Mouse (Mus musculus) limb, embryonic 10.5 days (tissue): ENCODE data around the gene Padi3. TPM values are rescaled to one million over a fixed set of nuclear protein-coding genes. Genes with fewer than 3 reads are reported as not detected.

Source experiments
- DNase-seq: peaks from one replicate; pipeline ENCODE4 v3.0.0-alpha.2; 2017; ENCODE audit warnings: low spot score
- H3K27ac ChIP-seq: fragments of 300-500 bp; sonication (generic); 2 replicates; pipeline ENCODE4 v1.5.1; 2016; ENCODE audit warnings: mild to moderate bottlenecking
- H3K27me3 ChIP-seq: fragments of 300-500 bp; sonication (generic); 2 replicates; pipeline ENCODE4 v1.6.1; 2016; ENCODE audit warnings: low read depth, mild to moderate bottlenecking; ENCODE audit not compliant: poor library complexity, severe bottlenecking
- H3K36me3 ChIP-seq: fragments of 300-500 bp; sonication (generic); 2 replicates; pipeline ENCODE4 v1.6.1; 2016; ENCODE audit warnings: mild to moderate bottlenecking, moderate library complexity
- H3K4me1 ChIP-seq: fragments of 300-500 bp; sonication (generic); 2 replicates; pipeline ENCODE4 v1.6.1; 2016
- H3K4me3 ChIP-seq: fragments of 300-500 bp; sonication (generic); 2 replicates; pipeline ENCODE4 v1.5.1; 2016; ENCODE audit warnings: mild to moderate bottlenecking, moderate library complexity
- H3K9me3 ChIP-seq: fragments of 300-500 bp; sonication (generic); replicated peaks from 2 replicates; pipeline ENCODE4 v1.6.1; 2016; ENCODE audit warnings: mild to moderate bottlenecking
- WGBS: fragments of 180-500 bp; shearing (Covaris S2); methylation state at CpG from one replicate; pipeline ENCODE4 v1.1.7; 2016; 5-methylcytosine and 5-hydroxymethylcytosine counted together
- polyA plus RNA-seq: library from polyadenylated mRNA; unstranded; fragments of >200 nt; fragmentation: Nextera tagmentation; extraction: Ambion mirVana; gene quantifications from 2 replicates; pipeline ENCODE4 v1.2.1, GENCODE M21; 2016

Gene Padi3
- polyA plus RNA-seq, 1 experiment from 2014 or later: 1.5 TPM

DNA sequence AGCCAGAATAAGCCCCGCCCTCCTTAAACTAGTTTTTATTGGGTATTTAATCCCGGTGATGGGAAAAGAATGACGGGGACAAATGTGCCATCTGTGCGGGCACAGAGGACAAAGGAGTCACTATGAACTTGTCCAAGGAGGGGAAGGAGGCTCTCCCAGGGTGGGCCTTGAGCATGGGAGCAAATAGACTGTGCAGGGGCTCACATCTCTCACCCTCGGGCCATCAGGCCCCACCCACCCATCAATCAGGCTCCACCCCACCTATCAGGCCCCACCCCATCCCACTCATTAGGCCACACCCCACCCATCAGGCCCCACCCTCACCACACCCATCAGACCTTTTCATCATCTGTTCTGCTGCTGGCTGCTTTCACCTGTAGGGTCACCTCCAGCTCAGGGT is 41.5 kb downstream of the Padi3 start:
- Histone ChIP-seq H3K36me3 (no peaks in the 10 kb centered on the region), H3K27me3 (peaks cover 3% of the 10 kb centered on the region; the same call in 1 of the 2 replicates), H3K4me3 (no peak overlapping the region), H3K27ac (no peak overlapping the region), H3K9me3 (no peaks in the 10 kb centered on the region), H3K4me1 (peaks cover 12% of the 10 kb centered on the region)
- 85% methylated on average over 5 of the region's 5 CpGs for WGBS
- no peak for DNase-seq

DNA sequence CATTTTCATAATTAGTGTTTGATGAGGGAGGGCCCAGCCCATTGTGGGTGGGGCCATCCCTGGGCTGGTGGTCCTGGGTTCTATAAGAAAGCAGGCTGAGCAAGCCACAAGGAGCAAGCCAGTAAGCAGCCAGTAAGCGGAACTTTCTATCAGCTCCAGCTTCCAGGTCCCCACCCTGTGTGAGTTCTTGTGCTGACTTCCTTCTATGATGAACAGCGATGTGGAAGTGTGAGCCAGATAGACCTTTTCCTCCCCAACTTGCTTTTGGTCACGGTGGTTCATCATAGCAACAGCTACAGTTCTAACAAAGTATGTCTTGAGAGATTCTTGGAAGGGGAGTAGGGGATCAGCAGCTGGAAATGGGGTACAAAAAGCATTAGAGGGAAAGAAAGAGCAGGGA is 44.5 kb downstream of the Padi3 start:
- Histone ChIP-seq H3K36me3 (no peaks in the 10 kb centered on the region), H3K4me1 (peaks cover 9% of the 10 kb centered on the region), H3K4me3 (no peak overlapping the region), H3K27ac (no peak overlapping the region), H3K27me3 (peaks cover 3% of the 10 kb centered on the region; the same call in 1 of the 2 replicates), H3K9me3 (no peaks in the 10 kb centered on the region)
- no peak for DNase-seq
- 80% methylated on average over 3 of the region's 3 CpGs for WGBS

DNA sequence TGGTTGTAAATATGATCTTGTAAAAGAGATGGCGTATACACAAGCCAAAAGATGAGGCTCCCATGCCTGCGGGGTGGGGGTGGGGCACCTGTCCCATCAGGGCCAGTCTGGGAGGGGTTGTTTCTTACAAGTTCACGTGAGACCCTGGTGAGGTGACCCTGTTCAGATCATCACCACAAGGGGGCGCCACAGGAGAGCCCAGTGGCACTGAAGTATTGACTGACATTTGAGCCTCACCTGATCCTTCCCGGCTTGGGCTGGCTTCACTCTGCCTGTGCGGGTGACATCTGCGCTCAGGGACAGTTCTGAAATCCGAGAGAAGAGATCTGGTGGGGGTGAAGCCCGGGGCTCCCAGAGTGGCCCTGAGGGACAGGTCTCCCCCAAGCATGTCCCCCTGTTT is 47.3 kb downstream of the Padi3 start:
- Histone ChIP-seq H3K27me3 (no peaks in the 10 kb centered on the region; the same call in 1 of the 2 replicates), H3K4me1 (peaks cover 13% of the 10 kb centered on the region), H3K36me3 (no peaks in the 10 kb centered on the region), H3K9me3 (no peaks in the 10 kb centered on the region), H3K4me3 (no peak overlapping the region), H3K27ac (no peak overlapping the region)
- 11% methylated on average over 9 of the region's 9 CpGs for WGBS
- DNase-seq: peak; percentile 81

DNA sequence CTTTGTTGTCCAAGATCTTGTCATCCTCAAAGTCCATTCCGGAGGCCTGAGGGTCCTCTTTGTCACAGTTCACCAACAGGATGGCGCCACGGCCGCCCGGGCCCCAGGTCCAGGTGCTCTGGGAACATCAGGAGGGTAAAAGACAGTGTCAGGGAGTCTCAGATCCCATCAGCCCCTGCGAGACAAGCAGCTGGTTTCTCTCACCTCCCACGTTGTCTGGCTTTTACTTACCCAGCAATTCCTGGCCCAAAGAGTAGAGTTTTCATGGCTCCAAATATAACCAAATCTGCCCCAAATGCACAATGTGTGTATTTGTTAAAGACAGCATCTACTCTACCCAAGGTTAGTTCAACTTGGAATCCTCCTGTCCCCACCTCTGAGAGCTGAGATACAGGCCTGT is 48.8 kb downstream of the Padi3 start:
- no peak overlapping the region for H3K4me3 ChIP-seq

GRCm38 (mm10) chr4:140755811-140756210 is 54.6 kb downstream of the Padi3 start:
- H3K27ac ChIP-seq: no peak overlapping the region
- H3K4me3 ChIP-seq: no peak overlapping the region
- WGBS: 80% methylated on average over 3 of the region's 3 CpGs
- H3K27me3 ChIP-seq: peaks cover 10% of the 10 kb centered on the region; the same call in 1 of the 2 replicates
- no peaks in the 10 kb centered on the region for H3K36me3 ChIP-seq
- no peaks in the 10 kb centered on the region for H3K9me3 ChIP-seq
- peaks cover 44% of the 10 kb centered on the region for H3K4me1 ChIP-seq
- no peak for DNase-seq

More for the DNA sequence above, 48.8 kb downstream of the Padi3 start:
- Histone ChIP-seq H3K27me3 (no peaks in the 10 kb centered on the region; the same call in 1 of the 2 replicates), H3K4me1 (peaks cover 29% of the 10 kb centered on the region), H3K36me3 (no peaks in the 10 kb centered on the region), H3K27ac (no peak overlapping the region), H3K9me3 (no peaks in the 10 kb centered on the region)
- DNase-seq: no peak
- WGBS: 89% methylated on average over 7 of the region's 7 CpGs

DNA sequence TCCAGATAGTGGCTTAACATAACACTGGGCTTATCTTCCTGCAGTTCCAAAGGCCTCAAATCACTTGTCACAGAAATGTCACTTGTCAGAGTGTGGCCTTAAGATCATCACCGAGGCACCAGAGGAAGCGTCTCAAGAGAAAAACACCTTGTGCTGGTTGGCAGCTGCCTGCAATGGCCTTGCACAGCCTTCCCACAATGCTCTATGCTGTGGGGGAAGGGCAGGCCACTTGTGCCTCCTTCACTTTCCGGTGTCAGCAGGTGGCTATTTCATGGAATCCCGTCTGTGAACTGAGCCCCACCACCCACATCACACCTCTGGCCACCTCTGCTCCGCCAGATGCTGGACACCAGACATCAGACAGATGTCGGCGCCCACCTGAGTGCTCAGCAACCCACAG is 57.1 kb downstream of the Padi3 start:
- Histone ChIP-seq H3K4me1 (peaks cover 46% of the 10 kb centered on the region), H3K9me3 (no peaks in the 10 kb centered on the region), H3K4me3 (no peak overlapping the region), H3K27me3 (peaks cover 24% of the 10 kb centered on the region; the same call in 1 of the 2 replicates), H3K36me3 (no peaks in the 10 kb centered on the region), H3K27ac (peak overlapping the region; percentile 44)
- DNase-seq: no peak
- 57% methylated on average over 7 of the region's 7 CpGs for WGBS

DNA sequence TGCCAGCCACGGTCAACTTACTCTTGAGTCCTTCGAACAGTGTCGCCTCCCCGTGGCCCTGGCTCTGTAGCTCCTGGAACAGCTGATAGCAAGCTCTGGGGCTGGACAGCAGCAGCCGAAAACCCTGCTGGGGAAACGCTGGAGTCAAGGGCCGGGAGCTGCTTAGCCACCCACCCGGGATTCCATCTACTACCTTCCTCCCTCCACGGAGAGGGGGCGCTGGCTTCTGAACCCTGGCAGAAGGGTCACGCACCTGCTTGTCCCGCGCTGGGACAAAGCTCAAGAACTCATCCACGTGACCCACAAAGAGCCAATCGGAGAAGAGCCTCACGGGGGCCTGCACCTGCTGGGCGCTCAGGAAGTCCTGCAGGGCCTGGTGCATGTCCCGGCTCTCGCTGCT is 60.1 kb downstream of the Padi3 start:
- H3K4me1 ChIP-seq: peaks cover 27% of the 10 kb centered on the region
- no peaks in the 10 kb centered on the region for H3K9me3 ChIP-seq
- H3K27ac ChIP-seq: no peak overlapping the region
- peak; percentile 55 for DNase-seq
- no peaks in the 10 kb centered on the region for H3K36me3 ChIP-seq
- WGBS: 14% methylated on average over 19 of the region's 19 CpGs
- peak overlapping the region; percentile 16; the same call in 1 of the 2 replicates for H3K4me3 ChIP-seq
- H3K27me3 ChIP-seq: peaks cover 40% of the 10 kb centered on the region

DNA sequence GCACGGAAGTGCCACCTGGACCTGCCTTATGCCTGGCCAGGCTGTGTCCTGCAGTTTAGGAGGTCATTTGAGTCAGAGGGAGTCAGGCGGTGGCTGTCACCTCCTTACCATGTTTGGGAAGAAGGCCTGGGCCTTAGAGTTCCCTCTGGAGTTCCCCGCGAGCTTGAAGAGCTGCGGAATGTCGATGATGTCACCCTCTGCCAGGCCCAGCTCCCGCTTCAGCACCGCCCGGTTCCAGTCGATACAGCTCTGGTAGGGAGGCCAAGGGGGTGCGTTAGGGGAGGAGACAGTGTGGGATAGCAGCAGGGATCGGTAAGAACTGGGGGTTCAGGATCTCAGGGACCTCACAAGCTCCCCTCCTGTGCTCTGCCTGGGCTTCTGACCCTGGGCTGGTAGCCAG is 62.5 kb downstream of the Padi3 start:
- whole genome bisulfite sequencing: 25% methylated on average over 12 of the region's 12 CpGs
- no peaks in the 10 kb centered on the region for H3K9me3 ChIP-seq
- peaks cover 22% of the 10 kb centered on the region for H3K4me1 ChIP-seq
- no peak for DNase-seq
- no peak overlapping the region for H3K27ac ChIP-seq
- H3K36me3 ChIP-seq: no peaks in the 10 kb centered on the region
- no peak overlapping the region for H3K4me3 ChIP-seq
- peaks cover 40% of the 10 kb centered on the region for H3K27me3 ChIP-seq

DNA sequence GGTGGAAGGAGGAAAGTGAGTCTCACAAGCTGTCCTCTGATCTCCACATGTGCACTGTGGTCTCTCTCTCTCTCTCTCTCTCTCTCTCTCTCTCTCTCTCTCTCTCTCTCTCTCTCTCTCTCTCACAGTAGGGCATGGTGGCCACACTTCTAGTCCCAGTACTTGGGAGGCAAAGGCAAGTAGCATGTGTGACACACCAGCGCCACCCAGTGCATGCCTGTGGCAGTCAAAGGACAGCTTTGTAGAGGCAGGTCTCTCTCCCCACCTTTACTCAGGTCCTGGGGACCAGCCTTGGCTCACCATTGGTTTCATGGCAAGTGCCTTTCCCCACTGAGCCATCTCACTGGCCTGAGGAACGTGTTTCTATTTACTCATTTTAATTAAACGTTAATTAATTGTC is 65.8 kb downstream of the Padi3 start:
- Histone ChIP-seq H3K27ac (no peak overlapping the region), H3K9me3 (no peaks in the 10 kb centered on the region), H3K27me3 (peaks cover 18% of the 10 kb centered on the region), H3K4me1 (peaks cover 19% of the 10 kb centered on the region), H3K36me3 (no peaks in the 10 kb centered on the region), H3K4me3 (no peak overlapping the region)
- no peak for DNase-seq
- 17% methylated on average over 3 of the region's 3 CpGs for WGBS

DNA sequence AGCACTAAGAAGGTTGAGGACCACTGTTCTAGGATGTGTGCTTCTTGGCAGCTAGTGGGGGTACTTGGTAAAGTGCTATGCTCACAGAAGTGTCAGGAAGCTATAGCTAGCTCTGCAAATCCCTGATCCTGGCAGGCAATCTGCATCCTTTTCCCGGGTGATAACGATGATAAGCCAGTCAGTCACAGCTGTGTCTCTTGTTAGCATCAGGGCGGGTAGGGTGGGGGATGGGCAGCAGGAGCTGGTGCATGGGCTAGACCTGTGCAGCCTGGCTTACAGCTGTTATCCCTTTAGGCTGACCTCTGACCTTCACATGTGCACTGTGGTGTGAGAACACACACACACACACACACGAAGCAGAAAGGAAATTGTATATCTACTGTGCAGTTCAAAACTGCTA is 67.4 kb downstream of the Padi3 start:
- H3K4me3 ChIP-seq: no peak overlapping the region
- 56% methylated on average over 4 of the region's 4 CpGs for WGBS
- peaks cover 14% of the 10 kb centered on the region for H3K27me3 ChIP-seq
- H3K9me3 ChIP-seq: no peaks in the 10 kb centered on the region
- H3K4me1 ChIP-seq: peaks cover 17% of the 10 kb centered on the region
- no peak overlapping the region for H3K27ac ChIP-seq
- no peak for DNase-seq
- H3K36me3 ChIP-seq: no peaks in the 10 kb centered on the region

- no peaks in the 10 kb centered on the region for H3K36me3 ChIP-seq
- no peak within 1 kb of the TSS for H3K27ac ChIP-seq
- H3K9me3 ChIP-seq: no peaks in the 10 kb centered on the region
- no peak for DNase-seq
- no peak within 1 kb of the TSS for H3K4me3 ChIP-seq
- peaks cover 12% of the 10 kb centered on the region for H3K4me1 ChIP-seq
- WGBS: 81% methylated on average over 2 of the region's 2 CpGs
- peaks cover 8% of the 10 kb centered on the region for H3K27me3 ChIP-seq
Observed at GRCm38 (mm10) chr4:140742543-140742942, 67.9 kb downstream of the Padi3 start, which contains the start of gene Padi6. Gene Padi6 (minus strand): TSS chr4:140742643.

GRCm38 (mm10) chr4:140741401-140741800 is 69.0 kb downstream of the Padi3 start:
- H3K4me3 ChIP-seq: no peak overlapping the region
- 86% methylated on average over 6 of the region's 6 CpGs for WGBS
- H3K9me3 ChIP-seq: no peaks in the 10 kb centered on the region
- peaks cover 12% of the 10 kb centered on the region for H3K4me1 ChIP-seq
- H3K27me3 ChIP-seq: no peaks in the 10 kb centered on the region
- no peak overlapping the region for H3K27ac ChIP-seq
- H3K36me3 ChIP-seq: no peaks in the 10 kb centered on the region
- no peak for DNase-seq

DNA sequence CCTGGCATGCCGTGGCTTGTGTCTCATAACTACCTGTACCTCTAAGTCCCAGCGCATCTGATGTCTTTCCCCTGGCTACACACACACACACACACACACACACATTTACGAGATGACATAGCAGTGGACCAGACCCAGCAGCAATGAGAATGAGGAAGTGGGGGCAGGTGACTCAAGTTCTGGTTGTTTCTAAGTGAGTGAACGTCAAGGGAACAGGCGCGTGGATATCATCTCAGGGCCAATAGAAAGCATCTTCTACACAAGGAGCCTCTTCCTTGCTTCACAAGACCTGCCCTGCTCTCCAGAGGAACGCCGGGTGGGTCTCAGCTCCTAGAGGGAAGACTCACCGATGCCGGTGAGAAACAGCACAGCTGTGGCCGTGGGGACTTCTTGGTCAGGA is 69.8 kb downstream of the Padi3 start:
- Histone ChIP-seq H3K4me3 (no peak overlapping the region), H3K36me3 (no peaks in the 10 kb centered on the region), H3K27me3 (no peaks in the 10 kb centered on the region), H3K27ac (no peak overlapping the region), H3K9me3 (no peaks in the 10 kb centered on the region), H3K4me1 (peaks cover 12% of the 10 kb centered on the region)
- WGBS: 90% methylated on average over 11 of the region's 11 CpGs
- DNase-seq: no peak
